Comparison of ENCODE assay signal across 21 mouse cellular contexts in genomic region chr5:149947491-149947890, GRCm38 (mm10).
DNase-seq lines count a peak whose midpoint lies in the region; ATAC-seq lines count a peak whose summit lies in the region.
"Had no signal": no experiment of that assay in that cellular context is flagged by ENCODE, and none has a peak within 500 bp of the region (broad histone marks: within the 10 kb centered on the region; RNA-seq: fewer than 3 reads in every experiment).

No protein-coding gene starts in this region.

- WGBS in heart, embryonic 12.5 days: 73% methylated on average over 2 of the region's 2 CpGs

- intact Hi-C loops in heart, postnatal 14 days (cut with DNase I): no loop called here

- H3K4me3 ChIP-seq in heart, embryonic 12.5 days: no peak overlapping the region
- H3K4me3 ChIP-seq: embryonic facial prominence, embryonic 13.5 days; heart, embryonic 13.5 days; hindbrain, embryonic 12.5 days; limb, embryonic 12.5 days; liver, embryonic 12.5 days; midbrain, embryonic 12.5 days; neural tube, embryonic 13.5 days had no signal

- no peak for ATAC-seq in heart, embryonic 12.5 days (ENCODE audit: insufficient number of reproducible peaks, low FRiP score)
- ATAC-seq: activated CD4-positive, CD25-positive, alpha-beta regulatory T cell, adult 4 months; forebrain, embryonic 16.5 days; liver, embryonic 12.5 days had no signal

- no peaks in the 10 kb centered on the region for H3K36me3 ChIP-seq in heart, embryonic 12.5 days
- H3K36me3 ChIP-seq: embryonic facial prominence, embryonic 13.5 days; G1E; heart, embryonic 13.5 days; hindbrain, embryonic 12.5 days; limb, embryonic 12.5 days; liver, embryonic 12.5 days; midbrain, embryonic 12.5 days; neural tube, embryonic 13.5 days had no signal

- no peak overlapping the region for H3K4me2 ChIP-seq in heart, embryonic 12.5 days
- H3K4me2 ChIP-seq: embryonic facial prominence, embryonic 13.5 days; heart, embryonic 13.5 days; hindbrain, embryonic 12.5 days; limb, embryonic 12.5 days; liver, embryonic 12.5 days; midbrain, embryonic 12.5 days; neural tube, embryonic 13.5 days had no signal

- no peak overlapping the region for H3K9ac ChIP-seq in heart, embryonic 12.5 days
- H3K9ac ChIP-seq: embryonic facial prominence, embryonic 13.5 days; heart, embryonic 13.5 days; hindbrain, embryonic 12.5 days; limb, embryonic 12.5 days; liver, embryonic 12.5 days; midbrain, embryonic 12.5 days; neural tube, embryonic 13.5 days had no signal

- H3K9me3 ChIP-seq in heart, embryonic 12.5 days (replicated peaks): no peaks in the 10 kb centered on the region
- H3K9me3 ChIP-seq: embryonic facial prominence, embryonic 13.5 days; heart, embryonic 13.5 days; hindbrain, embryonic 12.5 days; limb, embryonic 12.5 days; liver, embryonic 12.5 days; midbrain, embryonic 12.5 days; neural tube, embryonic 13.5 days had no signal

- DNase-seq in heart, adult 11 months: peak; percentile 98
- peak; percentile 14 for DNase-seq in lung, postnatal 10 days
- DNase-seq in lung, adult 18-20 months: no peak
- peak; percentile 56 to 65 for DNase-seq in heart, postnatal 14 days
- DNase-seq in cerebellum, adult 9-10 months: no peak
- no peak for DNase-seq in cerebellum, postnatal 36 days
- DNase-seq: adrenal gland, postnatal 36 days; cerebellum, adult 18-20 months; kidney, adult 8-10 months; thymus, postnatal 25 days had no signal

- H3K27ac ChIP-seq in heart, embryonic 12.5 days (ENCODE audit: poor library complexity, severe bottlenecking): no peak overlapping the region
- H3K27ac ChIP-seq: embryonic facial prominence, embryonic 13.5 days; heart, embryonic 13.5 days; hindbrain, embryonic 12.5 days; limb, embryonic 12.5 days; liver, embryonic 12.5 days; midbrain, embryonic 12.5 days; neural tube, embryonic 13.5 days had no signal

- no peaks in the 10 kb centered on the region for H3K4me1 ChIP-seq in heart, embryonic 12.5 days (replicated peaks)
- H3K4me1 ChIP-seq: embryonic facial prominence, embryonic 13.5 days; heart, embryonic 13.5 days; hindbrain, embryonic 12.5 days; limb, embryonic 12.5 days; liver, embryonic 12.5 days; midbrain, embryonic 12.5 days; neural tube, embryonic 13.5 days had no signal

- peaks cover 4% of the 10 kb centered on the region; the same call in 1 of the 2 replicates for H3K27me3 ChIP-seq in heart, embryonic 12.5 days (replicated peaks)
- H3K27me3 ChIP-seq: embryonic facial prominence, embryonic 13.5 days; heart, embryonic 13.5 days; hindbrain, embryonic 12.5 days; limb, embryonic 12.5 days; liver, embryonic 12.5 days; midbrain, embryonic 12.5 days; neural tube, embryonic 13.5 days had no signal

Comparison
In these comparisons a context has a peak if more than half of its experiments do, and no peak if none do; other contexts are left out.
1. DNase-seq: peak in heart, adult 11 months (single experiment), lung, postnatal 10 days (single experiment) and heart, postnatal 14 days (2 of 2); none in lung, adult 18-20 months (0 of 2), cerebellum, adult 9-10 months (single experiment) and cerebellum, postnatal 36 days (0 of 2).